Mouse (Mus musculus) E14TG2a.4 (cell line): ENCODE measurements at regions not wholly inside any gene's neighbourhood (a gene's known extent, or its start where the extent isn't known, plus 50 kb on each side); places are given as distances from the start of the nearest gene placed in this dataset.
A peak's percentile ranks its signal among the peaks of the same experiment; 100 is the strongest.

Source experiments
- H3K27me3 ChIP-seq: 2 replicates; pipeline ENCODE4 v1.6.1; 2014; ENCODE audit warnings: low read length, control low read depth; ENCODE audit not compliant: insufficient read depth
- H3K36me3 ChIP-seq: 2 replicates; pipeline ENCODE4 v1.6.1; 2014; ENCODE audit warnings: low read length, control low read depth; ENCODE audit not compliant: insufficient read depth
- H3K4me1 ChIP-seq: replicated peaks from 2 replicates; pipeline ENCODE4 v1.6.1; 2014; ENCODE audit warnings: low read depth, low read length, control low read depth
- H3K4me3 ChIP-seq: replicated peaks from 2 replicates; pipeline ENCODE4 v1.5.1; 2014; ENCODE audit warnings: mild to moderate bottlenecking, low read length
- H3K9me3 ChIP-seq: 2 replicates; pipeline ENCODE4 v1.6.1; 2014; ENCODE audit warnings: low read length, control low read depth
- CTCF ChIP-seq: conservative IDR thresholded peaks from 2 replicates; pipeline ENCODE4 v1.5.1; 2014; ENCODE audit warnings: low read length
- NANOG ChIP-seq: IDR thresholded peaks from 2 replicates; pipeline ENCODE4 v1.6.1; 2014; ENCODE audit warnings: borderline replicate concordance, low read length, mixed read lengths
- POU5F1 ChIP-seq: IDR thresholded peaks from 2 replicates; pipeline ENCODE4 v1.6.1; 2014; ENCODE audit warnings: low read length, borderline replicate concordance

DNA sequence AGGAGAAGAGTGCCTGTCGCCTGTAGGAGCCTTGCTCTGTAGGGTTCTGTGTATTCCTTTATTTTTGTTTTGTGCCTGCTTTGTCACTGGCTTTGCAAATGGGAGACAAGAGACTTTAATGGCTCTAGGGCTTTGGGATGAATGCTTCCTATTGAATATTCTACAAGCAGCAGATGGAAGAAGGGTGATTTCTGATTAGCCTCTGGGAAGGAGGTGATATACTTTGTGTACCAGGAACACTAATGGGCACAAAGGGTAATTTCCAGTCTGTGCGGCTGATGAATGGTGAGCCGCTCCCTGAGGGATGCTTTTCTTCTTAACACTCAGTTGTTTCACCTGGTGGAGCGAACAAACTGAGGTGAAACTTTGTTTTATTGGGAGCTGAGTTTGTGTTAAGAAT is 435.5 kb downstream of the Bckdhb start:
- TF ChIP-seq NANOG (no peak), POU5F1 (no peak), CTCF (no peak)
- Histone ChIP-seq H3K36me3 (no peaks in the 10 kb centered on the region), H3K4me3 (no peak overlapping the region), H3K4me1 (no peaks in the 10 kb centered on the region), H3K9me3 (no peaks in the 10 kb centered on the region), H3K27me3 (no peaks in the 10 kb centered on the region)

DNA sequence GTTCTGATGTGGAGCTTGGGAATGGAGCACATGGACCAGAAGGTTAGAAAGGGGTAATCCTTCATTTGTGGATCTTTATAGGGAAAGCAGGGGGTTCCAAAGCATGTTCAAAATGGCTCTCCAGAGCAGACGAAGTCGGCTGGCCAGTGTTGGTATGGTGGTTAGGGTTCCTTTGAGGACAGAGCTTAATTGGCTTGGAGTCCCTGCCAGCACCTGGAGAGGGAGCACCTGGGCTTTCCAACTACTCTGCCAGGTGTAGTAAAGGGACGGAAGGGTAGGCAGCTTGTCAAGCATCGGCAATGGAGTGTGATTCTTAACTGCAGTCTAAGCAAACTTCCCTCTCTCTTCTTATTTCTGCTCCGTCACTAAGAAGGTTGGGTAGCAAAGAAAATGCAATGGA is 438.5 kb downstream of the Bckdhb start:
- TF ChIP-seq NANOG = no peak
- TF ChIP-seq CTCF = no peak
- no peak for TF ChIP-seq POU5F1
- Histone ChIP-seq H3K4me1 (no peaks in the 10 kb centered on the region), H3K36me3 (no peaks in the 10 kb centered on the region), H3K9me3 (no peaks in the 10 kb centered on the region), H3K27me3 (no peaks in the 10 kb centered on the region), H3K4me3 (no peak overlapping the region)

DNA sequence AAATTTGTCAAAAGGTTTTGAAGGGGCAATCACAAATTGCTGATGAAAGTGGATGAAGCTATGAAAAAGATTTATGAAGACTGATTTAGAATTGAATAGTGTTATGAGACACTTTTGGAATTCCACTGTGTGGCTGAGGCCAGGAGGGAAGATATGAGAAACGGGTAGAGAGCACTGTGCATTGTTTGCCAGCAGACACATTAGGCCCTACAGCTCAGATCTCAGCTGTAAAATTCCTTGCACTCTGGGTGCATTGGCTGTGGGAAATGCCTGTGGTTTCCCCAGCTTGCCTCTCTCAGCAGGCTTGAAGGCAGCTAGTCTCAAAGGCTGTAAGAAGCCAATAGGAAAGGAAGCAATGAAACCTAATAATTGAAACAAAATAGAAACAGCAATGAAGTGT is 444.3 kb downstream of the Bckdhb start:
- H3K4me1 ChIP-seq = no peaks in the 10 kb centered on the region
- peaks cover 3% of the 10 kb centered on the region; the same call in 1 of the 2 replicates for H3K9me3 ChIP-seq
- H3K27me3 ChIP-seq = no peaks in the 10 kb centered on the region
- H3K36me3 ChIP-seq = no peaks in the 10 kb centered on the region
- no peak for TF ChIP-seq POU5F1
- TF ChIP-seq NANOG = no peak
- TF ChIP-seq CTCF = no peak
- no peak overlapping the region for H3K4me3 ChIP-seq

DNA sequence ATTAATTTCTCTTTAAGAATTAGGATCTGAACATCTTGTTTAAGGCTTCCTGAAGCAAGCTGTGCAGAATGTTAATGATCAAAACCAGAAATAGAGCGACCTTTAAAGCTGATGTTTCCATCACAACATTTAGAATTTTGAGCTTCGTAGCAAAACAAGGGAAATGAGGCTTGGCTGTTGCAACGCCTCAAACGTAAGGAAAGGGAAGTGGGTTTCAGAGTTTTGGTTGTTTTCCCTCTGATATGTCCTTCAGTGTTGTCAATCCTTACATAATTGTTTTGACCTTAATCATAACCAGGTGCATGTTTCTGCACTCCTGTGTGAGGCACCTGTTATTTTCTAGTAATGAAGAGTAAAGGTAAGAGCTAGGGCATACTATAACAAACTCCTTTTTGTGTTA is 445.3 kb downstream of the Bckdhb start:
- Histone ChIP-seq H3K36me3 (no peaks in the 10 kb centered on the region), H3K9me3 (peaks cover 3% of the 10 kb centered on the region; the same call in 1 of the 2 replicates), H3K27me3 (no peaks in the 10 kb centered on the region), H3K4me3 (no peak overlapping the region), H3K4me1 (no peaks in the 10 kb centered on the region)
- TF ChIP-seq NANOG = no peak
- no peak for TF ChIP-seq CTCF
- TF ChIP-seq POU5F1 = no peak

DNA sequence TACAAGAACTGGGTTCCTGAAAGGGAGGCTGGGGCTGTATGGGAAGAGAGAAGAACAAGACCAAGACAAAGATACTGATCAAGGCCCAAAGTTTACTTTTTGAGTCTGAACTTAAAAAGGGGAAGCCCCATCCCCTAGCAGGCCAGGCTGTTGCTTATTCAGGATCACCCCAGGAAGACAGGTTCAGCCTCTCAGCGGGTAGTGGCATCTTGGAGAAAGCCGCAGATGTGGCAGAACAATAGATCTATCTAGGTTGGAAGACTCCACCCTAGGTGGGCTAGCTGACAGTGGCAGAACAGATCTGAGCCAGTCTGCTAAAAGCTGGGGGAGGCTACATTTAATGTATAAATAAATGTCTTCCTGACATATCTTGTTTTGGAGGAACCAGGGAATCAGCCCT is 450.8 kb downstream of the Bckdhb start:
- Histone ChIP-seq H3K36me3 (no peaks in the 10 kb centered on the region), H3K9me3 (peaks cover 3% of the 10 kb centered on the region; the same call in 1 of the 2 replicates), H3K4me3 (no peak overlapping the region), H3K27me3 (no peaks in the 10 kb centered on the region), H3K4me1 (peaks cover 9% of the 10 kb centered on the region; the same call in 1 of the 2 replicates)
- no peak for TF ChIP-seq CTCF
- TF ChIP-seq POU5F1 = no peak
- peak; percentile 68; the same call in 1 of the 2 replicates for TF ChIP-seq NANOG

DNA sequence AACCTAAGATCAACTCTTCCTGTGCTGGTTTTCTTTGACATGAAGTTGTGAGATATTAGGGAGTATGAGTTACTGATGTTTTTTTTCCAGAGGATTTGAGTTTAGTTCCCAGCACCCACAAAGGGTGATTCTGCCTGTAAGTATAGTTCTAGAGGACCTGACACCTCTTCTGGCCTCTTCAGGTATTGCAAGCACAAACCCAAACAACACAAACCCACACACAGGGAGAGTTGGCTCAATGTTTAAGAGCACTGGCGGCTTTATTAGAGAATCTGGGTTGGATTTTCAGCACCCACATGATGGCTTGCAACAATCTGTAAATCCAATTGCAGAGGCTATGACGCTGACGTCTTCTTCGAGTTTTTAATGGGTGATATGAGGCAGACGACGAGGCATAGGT is 451.7 kb downstream of the Bckdhb start:
- no peaks in the 10 kb centered on the region for H3K36me3 ChIP-seq
- TF ChIP-seq POU5F1 (no peak), CTCF (peak; percentile 42), NANOG (no peak)
- peaks cover 9% of the 10 kb centered on the region; the same call in 1 of the 2 replicates for H3K4me1 ChIP-seq
- H3K9me3 ChIP-seq = peaks cover 3% of the 10 kb centered on the region; the same call in 1 of the 2 replicates
- no peak overlapping the region for H3K4me3 ChIP-seq
- no peaks in the 10 kb centered on the region for H3K27me3 ChIP-seq

DNA sequence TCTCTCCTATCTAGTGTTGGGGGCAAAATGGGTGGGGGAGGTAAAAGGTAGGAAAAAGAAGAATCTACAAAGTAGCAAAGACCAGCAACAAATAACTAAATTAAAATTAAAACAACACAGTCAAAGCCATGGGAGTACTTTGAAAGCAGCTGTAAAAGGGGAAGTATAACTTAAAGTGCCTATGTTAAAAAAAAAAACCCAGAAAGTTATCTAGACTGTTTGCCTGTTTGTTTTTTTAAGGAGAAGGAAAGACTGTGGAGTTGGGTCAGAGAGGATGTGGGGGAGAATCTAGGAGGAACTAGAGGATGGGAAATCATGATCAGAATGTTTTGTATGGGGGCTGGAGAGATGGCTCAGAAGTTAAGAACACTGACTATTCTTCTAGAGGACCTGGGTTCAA is 457.0 kb downstream of the Bckdhb start:
- no peak for TF ChIP-seq NANOG
- no peak for TF ChIP-seq CTCF
- no peak for TF ChIP-seq POU5F1
- H3K4me3 ChIP-seq = no peak overlapping the region
- H3K4me1 ChIP-seq = no peaks in the 10 kb centered on the region
- no peaks in the 10 kb centered on the region for H3K36me3 ChIP-seq
- H3K27me3 ChIP-seq = no peaks in the 10 kb centered on the region
- H3K9me3 ChIP-seq = no peaks in the 10 kb centered on the region

DNA sequence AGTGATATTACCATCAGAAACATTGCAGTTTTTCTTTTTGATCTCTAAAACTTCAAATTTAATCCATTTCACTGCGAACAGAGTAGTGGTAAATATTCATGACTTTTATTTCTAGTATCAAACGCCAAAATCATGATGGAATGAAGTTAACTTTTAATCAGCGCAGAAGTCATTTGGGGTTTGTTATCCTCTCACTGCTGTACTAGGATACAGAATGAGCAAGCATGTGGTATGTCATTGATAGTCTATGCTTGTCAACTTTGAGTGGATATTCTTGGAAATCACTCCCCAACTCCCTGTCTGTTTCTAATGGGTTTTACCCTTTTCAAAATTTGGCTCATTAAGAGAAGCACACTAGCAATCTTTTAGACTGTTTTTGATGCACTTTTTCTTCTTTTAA is 464.9 kb downstream of the Bckdhb start:
- Histone ChIP-seq H3K4me3 (no peak overlapping the region), H3K27me3 (no peaks in the 10 kb centered on the region), H3K9me3 (no peaks in the 10 kb centered on the region), H3K4me1 (no peaks in the 10 kb centered on the region), H3K36me3 (no peaks in the 10 kb centered on the region)
- no peak for TF ChIP-seq NANOG
- no peak for TF ChIP-seq POU5F1
- TF ChIP-seq CTCF = no peak

DNA sequence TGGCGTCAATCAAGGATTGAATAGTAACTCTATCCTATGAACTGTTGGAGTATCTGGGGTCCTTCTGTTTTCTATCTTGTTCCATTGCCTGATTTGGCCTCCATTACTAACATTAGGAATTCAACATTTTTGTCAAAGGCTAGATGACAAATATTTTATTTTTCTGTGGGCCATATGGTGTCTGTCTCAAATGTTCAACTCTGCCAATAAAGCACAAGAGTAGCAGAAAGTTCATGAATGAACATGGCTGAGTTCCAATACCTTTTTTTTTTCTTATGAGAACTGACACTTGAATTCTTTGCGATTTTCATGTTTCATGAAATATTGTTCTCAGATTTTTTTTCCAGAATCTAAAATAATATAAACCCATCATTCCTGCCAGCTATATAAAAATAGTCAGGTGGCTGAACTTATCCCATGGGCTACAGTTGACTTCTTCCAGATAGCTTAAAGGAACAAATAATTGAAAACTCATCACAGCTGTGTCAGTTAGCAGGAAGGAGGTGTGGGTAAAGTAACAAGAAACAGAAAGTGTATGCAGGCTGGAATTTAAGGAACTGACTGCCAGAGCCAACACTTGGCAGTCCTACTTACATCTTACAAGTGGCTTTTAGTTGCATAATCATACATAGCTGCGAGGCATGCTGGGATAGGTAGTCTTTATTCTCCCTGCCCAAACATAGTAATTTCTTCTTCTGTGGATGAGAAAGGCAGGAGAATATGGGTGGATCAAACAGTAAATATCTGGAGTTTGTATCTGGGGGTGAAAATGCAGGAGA is 469.8 kb downstream of the Bckdhb start:
- H3K27me3 ChIP-seq = no peaks in the 10 kb centered on the region
- no peaks in the 10 kb centered on the region for H3K9me3 ChIP-seq
- no peaks in the 10 kb centered on the region for H3K4me1 ChIP-seq
- TF ChIP-seq CTCF = no peak
- no peak for TF ChIP-seq NANOG
- TF ChIP-seq POU5F1 = no peak
- H3K36me3 ChIP-seq = no peaks in the 10 kb centered on the region
- H3K4me3 ChIP-seq = no peak overlapping the region
